Mouse (Mus musculus): ENCODE results near the gene Kcnj4. TPM values are rescaled to one million over a fixed set of nuclear protein-coding genes. Genes with fewer than 3 reads are reported as not detected.
"Not testable (repeated sequence)": the region's sequence is repeated elsewhere in the genome, so short reads cannot be mapped to it uniquely, and the experiment has no call there.

Kcnj4 gene
- polyA plus RNA-seq, 1 experiment = not detected

- Histone ChIP-seq H3K27ac (ENCODE audit: insufficient read depth, low read depth, low read length) (peak overlapping the region; percentile 79), H3K4me3 (ENCODE audit: insufficient read depth, low read length) (no peak overlapping the region), H3K4me1 (ENCODE audit: control insufficient read depth, insufficient read depth, low read length) (peaks cover 19% of the 10 kb centered on the region)
- TF ChIP-seq CTCF (IDR thresholded peaks at IDR 0.05; ENCODE audit: low read depth, low read length) = no peak
- no peak for TF ChIP-seq POLR2A (IDR thresholded peaks at IDR 0.05; ENCODE audit: borderline replicate concordance, low read depth, low read length)
Observed at GRCm38 (mm10) chr15:79456546-79456945, 48.5 kb downstream of the Kcnj4 start.

GRCm38 (mm10) chr15:79456104-79456503 lies 48.9 kb downstream of the Kcnj4 start:
- peak overlapping the region; percentile 79 for H3K27ac ChIP-seq (ENCODE audit: insufficient read depth, low read depth, low read length)
- not testable (repeated sequence) for H3K4me3 ChIP-seq (ENCODE audit: insufficient read depth, low read length)
- H3K4me1 ChIP-seq (ENCODE audit: control insufficient read depth, insufficient read depth, low read length) = peaks cover 19% of the 10 kb centered on the region

DNA sequence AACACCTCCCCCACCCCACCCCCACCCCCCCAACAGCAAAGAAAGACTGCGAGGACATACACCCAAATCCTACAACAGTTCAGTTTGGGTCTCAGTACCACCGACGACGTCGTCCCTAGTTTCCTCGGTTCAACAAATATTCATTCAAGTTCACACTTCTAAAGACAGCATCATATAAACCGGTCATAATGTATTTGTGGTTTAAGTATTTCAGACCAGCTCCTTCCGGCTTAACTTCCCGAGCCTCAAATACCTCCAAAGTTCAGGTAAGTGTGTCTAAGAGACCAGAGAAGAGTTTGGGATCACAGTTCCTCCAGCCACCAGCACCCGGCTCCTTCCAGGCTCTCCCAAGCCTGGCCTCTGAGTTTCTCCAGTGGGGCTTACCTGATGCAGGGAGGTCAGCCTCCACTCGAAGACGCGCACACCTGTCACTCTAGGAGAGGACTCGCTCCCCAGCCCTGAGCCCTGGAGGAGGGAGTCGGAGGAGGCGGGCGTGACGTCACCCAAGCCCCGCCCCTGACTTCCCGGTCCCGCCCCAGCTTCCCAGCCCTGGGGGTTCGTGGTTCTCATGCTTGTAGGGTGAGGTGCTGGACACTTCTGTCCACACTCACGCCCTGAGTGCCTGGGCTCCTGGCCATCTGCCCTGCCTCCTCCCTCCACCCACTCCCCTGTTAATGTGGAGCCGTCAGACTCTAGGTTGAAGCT lies 49.8 kb downstream of the Kcnj4 start, which contains the start of gene Csnk1e:
Csnk1e (minus strand) TSS at position 461 of the 705 bp plus-strand sequence.
- H3K27ac ChIP-seq (ENCODE audit: insufficient read depth, low read depth, low read length) = peak within 1 kb of the TSS; percentile 79
- H3K4me1 ChIP-seq (ENCODE audit: control insufficient read depth, insufficient read depth, low read length) = peaks cover 19% of the 10 kb centered on the region
- TF ChIP-seq CTCF (IDR thresholded peaks at IDR 0.05; ENCODE audit: low read depth, low read length) = no peak
- no peak for TF ChIP-seq POLR2A (IDR thresholded peaks at IDR 0.05; ENCODE audit: borderline replicate concordance, low read depth, low read length)
- H3K4me3 ChIP-seq (ENCODE audit: insufficient read depth, low read length) = peak within 1 kb of the TSS; percentile 56

- Histone ChIP-seq H3K4me1 (ENCODE audit: control insufficient read depth, insufficient read depth, low read length) (peaks cover 31% of the 10 kb centered on the region), H3K4me3 (ENCODE audit: insufficient read depth, low read length) (no peak overlapping the region), H3K27ac (ENCODE audit: insufficient read depth, low read depth, low read length) (no peak overlapping the region)
- TF ChIP-seq CTCF (IDR thresholded peaks at IDR 0.05; ENCODE audit: low read depth, low read length) = no peak
- TF ChIP-seq POLR2A (IDR thresholded peaks at IDR 0.05; ENCODE audit: borderline replicate concordance, low read depth, low read length) = no peak
Observed at GRCm38 (mm10) chr15:79453831-79454230, 51.2 kb downstream of the Kcnj4 start.

DNA sequence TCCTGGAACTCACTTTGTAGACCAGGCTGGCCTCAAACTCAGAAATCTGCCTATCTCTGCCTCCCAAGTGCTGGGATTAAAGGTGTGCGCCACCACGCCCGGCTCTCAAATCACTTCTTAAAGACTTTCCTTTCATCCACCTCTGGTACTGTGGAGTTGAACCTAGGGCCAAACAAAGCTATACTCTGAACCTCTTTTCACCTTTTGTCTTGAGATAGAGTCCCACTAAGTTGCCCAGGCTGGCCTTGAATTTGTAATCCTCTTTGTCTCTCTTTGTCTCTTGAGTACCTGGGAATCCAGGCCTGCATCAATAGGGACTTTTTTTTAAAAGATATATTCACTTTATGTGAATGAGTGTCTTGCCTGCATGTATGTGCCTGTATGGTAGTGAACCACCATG lies 57.0 kb downstream of the Kcnj4 start:
- Histone ChIP-seq H3K4me3 (ENCODE audit: insufficient read depth, low read length) (no peak overlapping the region), H3K27ac (ENCODE audit: insufficient read depth, low read depth, low read length) (no peak overlapping the region), H3K4me1 (ENCODE audit: control insufficient read depth, insufficient read depth, low read length) (peaks cover 50% of the 10 kb centered on the region)
- no peak for TF ChIP-seq POLR2A (IDR thresholded peaks at IDR 0.05; ENCODE audit: borderline replicate concordance, low read depth, low read length)
- TF ChIP-seq CTCF (IDR thresholded peaks at IDR 0.05; ENCODE audit: low read depth, low read length) = no peak

DNA sequence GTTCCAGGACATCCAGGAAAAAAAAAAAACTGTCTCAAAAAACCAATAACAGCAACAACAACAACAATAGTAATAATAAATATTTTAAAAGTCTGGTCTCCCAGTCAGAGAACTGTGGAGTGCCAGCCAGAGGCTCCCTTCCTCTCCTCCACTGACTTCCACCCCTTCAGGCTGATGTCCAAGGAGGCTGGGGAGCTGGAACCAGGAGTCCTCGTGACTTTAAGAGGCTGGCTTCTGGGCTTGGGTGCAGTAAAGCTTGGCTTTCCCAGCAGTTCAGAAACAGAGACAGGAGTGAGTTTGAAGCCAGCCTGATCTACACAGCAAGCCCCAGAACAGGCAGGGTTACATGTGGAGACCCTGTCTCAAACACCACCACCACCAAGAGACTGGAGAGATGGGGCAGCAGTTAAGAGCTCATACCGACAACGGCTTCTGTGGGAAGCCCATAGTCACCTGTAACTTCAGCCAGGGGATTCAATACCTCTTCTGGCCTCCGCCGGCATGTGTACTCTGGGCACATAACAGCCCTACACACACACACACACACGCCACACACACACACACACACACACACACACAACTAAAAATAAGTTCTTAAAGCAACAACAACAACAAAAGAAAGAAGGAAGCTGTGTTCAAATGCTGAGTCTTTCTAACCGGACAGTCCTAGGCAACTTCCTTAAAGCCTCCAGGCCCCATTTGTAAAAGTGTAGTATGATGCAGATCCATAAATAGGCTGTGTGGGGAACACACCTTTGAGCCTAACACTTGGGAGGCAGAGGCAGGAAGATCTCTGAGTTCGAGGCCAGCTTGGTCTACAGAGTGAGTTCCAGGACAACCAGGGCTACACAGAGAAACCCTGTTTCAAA lies 59.0 kb downstream of the Kcnj4 start:
- no peak overlapping the region for H3K4me3 ChIP-seq (ENCODE audit: insufficient read depth, low read length)
- TF ChIP-seq POLR2A (IDR thresholded peaks at IDR 0.05; ENCODE audit: borderline replicate concordance, low read depth, low read length) (no peak), CTCF (IDR thresholded peaks at IDR 0.05; ENCODE audit: low read depth, low read length) (no peak)
- H3K27ac ChIP-seq (ENCODE audit: insufficient read depth, low read depth, low read length) = peak overlapping the region; percentile 94

DNA sequence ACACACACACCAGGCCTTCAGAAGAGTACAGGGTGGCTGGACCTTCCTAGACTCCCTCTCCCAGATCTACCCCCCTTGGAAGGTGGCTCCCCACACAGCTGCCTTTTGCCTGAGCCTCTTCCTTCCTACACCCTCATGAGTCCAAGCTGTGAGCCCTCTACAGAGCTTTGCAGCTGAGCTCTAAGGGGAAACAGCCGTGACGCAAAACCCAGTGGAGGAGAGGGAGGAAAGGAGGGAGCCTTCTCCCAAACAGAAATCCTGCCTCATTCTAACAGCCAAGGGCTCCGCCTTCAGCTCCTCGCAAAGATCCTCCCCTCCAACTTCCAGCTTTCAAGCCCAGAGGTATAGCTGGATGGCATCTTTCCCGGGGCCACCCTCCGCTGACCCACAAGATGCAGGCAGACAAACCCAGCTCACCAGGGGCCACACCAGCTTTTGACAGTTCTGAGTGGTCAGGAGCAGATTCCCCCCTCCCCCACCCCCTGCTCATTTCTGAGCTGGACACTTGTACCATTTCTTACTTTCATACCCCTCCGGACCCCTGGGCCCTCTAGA lies 61.1 kb downstream of the Kcnj4 start:
- Histone ChIP-seq H3K4me1 (ENCODE audit: control insufficient read depth, insufficient read depth, low read length) (peaks cover 58% of the 10 kb centered on the region), H3K4me3 (ENCODE audit: insufficient read depth, low read length) (no peak overlapping the region), H3K27ac (ENCODE audit: insufficient read depth, low read depth, low read length) (no peak overlapping the region)
- TF ChIP-seq POLR2A (IDR thresholded peaks at IDR 0.05; ENCODE audit: borderline replicate concordance, low read depth, low read length) (no peak), CTCF (IDR thresholded peaks at IDR 0.05; ENCODE audit: low read depth, low read length) (no peak)

More for the DNA sequence above, 59.0 kb downstream of the Kcnj4 start:
- peaks cover 57% of the 10 kb centered on the region for H3K4me1 ChIP-seq (ENCODE audit: control insufficient read depth, insufficient read depth, low read length)

DNA sequence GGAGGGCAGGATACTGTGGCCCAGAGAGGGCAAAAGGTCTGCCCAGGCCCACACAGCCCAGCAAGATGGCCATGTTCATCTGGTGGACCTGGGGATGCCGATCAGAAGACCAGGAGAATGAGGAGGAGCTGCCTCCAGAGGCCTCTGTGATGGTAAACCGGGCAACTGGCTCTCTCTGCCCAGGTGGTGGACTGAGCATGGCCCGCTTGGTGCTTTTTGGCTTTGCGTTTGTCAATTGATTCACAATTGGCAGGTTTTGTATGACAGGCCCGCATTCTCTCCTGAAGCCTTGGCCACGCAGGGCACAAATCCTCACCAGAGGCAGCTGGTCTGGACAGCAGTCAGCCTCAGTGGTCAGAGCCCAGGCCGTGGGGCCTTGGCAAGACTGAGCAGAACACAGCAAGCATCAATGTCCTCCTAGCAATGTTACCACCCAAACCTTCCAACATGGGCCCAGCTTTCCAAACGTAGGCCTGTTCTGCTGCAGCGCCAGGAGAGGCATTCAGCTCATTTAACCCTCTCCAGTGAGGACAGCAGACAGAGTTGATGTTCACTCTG lies 62.0 kb downstream of the Kcnj4 start:
- Histone ChIP-seq H3K4me1 (ENCODE audit: control insufficient read depth, insufficient read depth, low read length) (peaks cover 58% of the 10 kb centered on the region), H3K4me3 (ENCODE audit: insufficient read depth, low read length) (no peak overlapping the region), H3K27ac (ENCODE audit: insufficient read depth, low read depth, low read length) (no peak overlapping the region)
- TF ChIP-seq POLR2A (IDR thresholded peaks at IDR 0.05; ENCODE audit: borderline replicate concordance, low read depth, low read length) (no peak), CTCF (IDR thresholded peaks at IDR 0.05; ENCODE audit: low read depth, low read length) (no peak)

- no peak for TF ChIP-seq POLR2A (IDR thresholded peaks at IDR 0.05; ENCODE audit: borderline replicate concordance, low read depth, low read length)
- TF ChIP-seq CTCF (IDR thresholded peaks at IDR 0.05; ENCODE audit: low read depth, low read length) = no peak
- Histone ChIP-seq H3K27ac (ENCODE audit: insufficient read depth, low read depth, low read length) (peak overlapping the region; percentile 63), H3K4me3 (ENCODE audit: insufficient read depth, low read length) (peak overlapping the region; percentile 58), H3K4me1 (ENCODE audit: control insufficient read depth, insufficient read depth, low read length) (peaks cover 64% of the 10 kb centered on the region)
Observed at GRCm38 (mm10) chr15:79442257-79442611, 62.8 kb downstream of the Kcnj4 start.

Measured in bone marrow macrophage, adult 2 months (primary cell).